Mouse (Mus musculus) heart, embryonic 12.5 days (tissue): ENCODE results near the gene Gm43517. TPM values are rescaled to one million over a fixed set of nuclear protein-coding genes. Genes with fewer than 3 reads are reported as not detected.

ENCODE experiments used
- ATAC-seq: fragments of 200-750 bp; cut with Nextera tagmentation; 2 replicates; pipeline ENCODE4 v1.8.0; 2017; ENCODE audit warnings: moderate TSS enrichment, moderate library complexity; ENCODE audit not compliant: insufficient number of reproducible peaks, low FRiP score
- H3K27ac ChIP-seq: fragments of 300-500 bp; sonication (generic); 2 replicates; pipeline ENCODE4 v1.5.1; 2016; ENCODE audit warnings: mild to moderate bottlenecking, moderate library complexity; ENCODE audit not compliant: poor library complexity, severe bottlenecking
- H3K27me3 ChIP-seq: fragments of 300-500 bp; sonication (generic); replicated peaks from 2 replicates; pipeline ENCODE4 v1.6.1; 2016; ENCODE audit warnings: mild to moderate bottlenecking, moderate library complexity
- H3K36me3 ChIP-seq: fragments of 300-500 bp; sonication (generic); 2 replicates; pipeline ENCODE4 v1.6.1; 2016; ENCODE audit warnings: mild to moderate bottlenecking, moderate library complexity
- H3K4me1 ChIP-seq: fragments of 300-500 bp; sonication (generic); replicated peaks from 2 replicates; pipeline ENCODE4 v1.6.1; 2016; ENCODE audit warnings: mild to moderate bottlenecking
- H3K4me2 ChIP-seq: fragments of 300-500 bp; sonication (generic); 2 replicates; pipeline ENCODE4 v1.6.1; 2016; ENCODE audit warnings: mild to moderate bottlenecking, moderate library complexity
- H3K4me3 ChIP-seq: fragments of 300-500 bp; sonication (generic); 2 replicates; pipeline ENCODE4 v1.5.1; 2016; ENCODE audit warnings: mild to moderate bottlenecking
- H3K9ac ChIP-seq: fragments of 300-500 bp; sonication (generic); 2 replicates; pipeline ENCODE4 v1.6.1; 2016; ENCODE audit warnings: mild to moderate bottlenecking, moderate library complexity
- H3K9me3 ChIP-seq: fragments of 300-500 bp; sonication (generic); replicated peaks from 2 replicates; pipeline ENCODE4 v1.6.1; 2016; ENCODE audit warnings: mild to moderate bottlenecking, moderate library complexity
- WGBS: fragments of 180-500 bp; shearing (Covaris S2); methylation state at CpG from one replicate; pipeline ENCODE4 v1.1.7; 2016; 5-methylcytosine and 5-hydroxymethylcytosine counted together
- polyA plus RNA-seq: library from polyadenylated mRNA; unstranded; fragments of >200 nt; fragmentation: Nextera tagmentation; extraction: Ambion mirVana; gene quantifications from 2 replicates; pipeline ENCODE4 v1.2.1, GENCODE M21; 2016

Gene Gm43517
- polyA plus RNA-seq, 1 experiment from 2014 or later, result not detected

- Histone ChIP-seq H3K27ac (no peak overlapping the region), H3K27me3 (peaks cover 65% of the 10 kb centered on the region), H3K4me3 (no peak overlapping the region), H3K4me1 (0 out of 2 replicates have a peak, but pooled peaks cover 5% of the 10 kb centered on the region), H3K9ac (no peak overlapping the region), H3K4me2 (no peak overlapping the region), H3K36me3 (no peaks in the 10 kb centered on the region), H3K9me3 (no peaks in the 10 kb centered on the region)
- 25% methylated on average over 1 of the region's 1 CpGs for WGBS
- ATAC-seq, result no peak
Measured at GRCm38 (mm10) chr12:49396776-49397175, 11.8 kb downstream of the Gm43517 start.

GRCm38 (mm10) chr12:49397443-49398162 lies 12.6 kb downstream of the Gm43517 start:
- Histone ChIP-seq H3K36me3 (no peaks in the 10 kb centered on the region), H3K27ac (no peak overlapping the region), H3K4me1 (0 out of 2 replicates have a peak, but pooled peaks cover 3% of the 10 kb centered on the region), H3K9ac (no peak overlapping the region), H3K4me3 (no peak overlapping the region), H3K9me3 (no peaks in the 10 kb centered on the region), H3K27me3 (peaks cover 61% of the 10 kb centered on the region), H3K4me2 (no peak overlapping the region)
- ATAC-seq, result no peak
- WGBS, result 18% methylated on average over 4 of the region's 4 CpGs

GRCm38 (mm10) chr12:49398163-49398540 lies 13.2 kb downstream of the Gm43517 start:
- ATAC-seq, result no peak
- Histone ChIP-seq H3K27me3 (peaks cover 62% of the 10 kb centered on the region), H3K4me2 (no peak overlapping the region), H3K4me3 (no peak overlapping the region), H3K4me1 (0 out of 2 replicates have a peak, but pooled peaks cover 3% of the 10 kb centered on the region), H3K9me3 (no peaks in the 10 kb centered on the region), H3K27ac (no peak overlapping the region), H3K36me3 (no peaks in the 10 kb centered on the region), H3K9ac (no peak overlapping the region)

GRCm38 (mm10) chr12:49398636-49399035 lies 13.7 kb downstream of the Gm43517 start:
- 0 out of 2 replicates have a peak, but pooled peaks cover 3% of the 10 kb centered on the region for H3K4me1 ChIP-seq
- no peak overlapping the region for H3K27ac ChIP-seq
- no peaks in the 10 kb centered on the region for H3K9me3 ChIP-seq
- no peak overlapping the region for H3K4me3 ChIP-seq
- peaks cover 64% of the 10 kb centered on the region for H3K27me3 ChIP-seq
- H3K4me2 ChIP-seq, result no peak overlapping the region
- no peak for ATAC-seq
- H3K9ac ChIP-seq, result no peak overlapping the region
- WGBS, result 21% methylated on average over 3 of the region's 3 CpGs
- no peaks in the 10 kb centered on the region for H3K36me3 ChIP-seq

GRCm38 (mm10) chr12:49399611-49400010 lies 14.6 kb downstream of the Gm43517 start:
- no peak overlapping the region for H3K27ac ChIP-seq
- no peak for ATAC-seq
- H3K9me3 ChIP-seq, result no peaks in the 10 kb centered on the region
- H3K36me3 ChIP-seq, result no peaks in the 10 kb centered on the region
- H3K27me3 ChIP-seq, result peaks cover 59% of the 10 kb centered on the region
- H3K9ac ChIP-seq, result no peak overlapping the region
- H3K4me2 ChIP-seq, result no peak overlapping the region
- 6% methylated on average over 1 of the region's 1 CpGs for WGBS
- no peak overlapping the region for H3K4me3 ChIP-seq
- H3K4me1 ChIP-seq, result 0 out of 2 replicates have a peak, but pooled peaks cover 3% of the 10 kb centered on the region

- H3K9me3 ChIP-seq, result no peaks in the 10 kb centered on the region
- no peak overlapping the region for H3K9ac ChIP-seq
- no peak overlapping the region for H3K27ac ChIP-seq
- H3K4me2 ChIP-seq, result no peak overlapping the region
- peaks cover 56% of the 10 kb centered on the region for H3K27me3 ChIP-seq
- no peak overlapping the region for H3K4me3 ChIP-seq
- H3K36me3 ChIP-seq, result no peaks in the 10 kb centered on the region
- ATAC-seq, result no peak
- 2% methylated on average over 9 of the region's 9 CpGs for WGBS
- 0 out of 2 replicates have a peak, but pooled peaks cover 3% of the 10 kb centered on the region for H3K4me1 ChIP-seq
Measured at GRCm38 (mm10) chr12:49400036-49400852, 15.3 kb downstream of the Gm43517 start.

GRCm38 (mm10) chr12:49400853-49401118 lies 15.8 kb downstream of the Gm43517 start:
- Histone ChIP-seq H3K9ac (no peak overlapping the region), H3K27ac (no peak overlapping the region), H3K36me3 (no peaks in the 10 kb centered on the region), H3K4me3 (peak overlapping the region; percentile 41), H3K4me2 (peak overlapping the region; percentile 81), H3K27me3 (peaks cover 54% of the 10 kb centered on the region), H3K4me1 (0 out of 2 replicates have a peak, but pooled peaks cover 3% of the 10 kb centered on the region), H3K9me3 (no peaks in the 10 kb centered on the region)
- WGBS, result under 1% methylated on average over 8 of the region's 8 CpGs
- ATAC-seq, result no peak

- ATAC-seq, result 0 out of 2 replicates have a peak, but pooled peaks have one; percentile 33
- under 1% methylated on average over 68 of the region's 68 CpGs for WGBS
- peak overlapping the region; percentile 41 for H3K4me3 ChIP-seq
- peak overlapping the region; percentile 81 for H3K4me2 ChIP-seq
- 0 out of 2 replicates have a peak, but pooled peaks cover 3% of the 10 kb centered on the region for H3K4me1 ChIP-seq
- peak overlapping the region; percentile 18; the same call in 1 of the 2 replicates for H3K9ac ChIP-seq
- H3K27ac ChIP-seq, result no peak overlapping the region
- H3K36me3 ChIP-seq, result no peaks in the 10 kb centered on the region
- no peaks in the 10 kb centered on the region for H3K9me3 ChIP-seq
- peaks cover 54% of the 10 kb centered on the region for H3K27me3 ChIP-seq
Measured at GRCm38 (mm10) chr12:49401119-49401795, 16.3 kb downstream of the Gm43517 start.

- peaks cover 52% of the 10 kb centered on the region for H3K27me3 ChIP-seq
- 2% methylated on average over 5 of the region's 5 CpGs for WGBS
Measured at GRCm38 (mm10) chr12:49401796-49402130, 16.8 kb downstream of the Gm43517 start.

GRCm38 (mm10) chr12:49409833-49410232 lies 24.9 kb downstream of the Gm43517 start:
- Histone ChIP-seq H3K9ac (no peak overlapping the region), H3K4me3 (no peak overlapping the region), H3K36me3 (no peaks in the 10 kb centered on the region), H3K27ac (no peak overlapping the region), H3K4me2 (no peak overlapping the region), H3K27me3 (peaks cover 9% of the 10 kb centered on the region; the same call in 1 of the 2 replicates), H3K4me1 (no peaks in the 10 kb centered on the region), H3K9me3 (no peaks in the 10 kb centered on the region)
- 68% methylated on average over 2 of the region's 2 CpGs for WGBS
- no peak for ATAC-seq

More at GRCm38 (mm10) chr12:49401796-49402130, 16.8 kb downstream of the Gm43517 start:
- Histone ChIP-seq H3K9ac (0 out of 2 replicates have a peak overlapping the region, but pooled peaks have one; percentile 18), H3K36me3 (no peaks in the 10 kb centered on the region), H3K4me1 (0 out of 2 replicates have a peak, but pooled peaks cover 3% of the 10 kb centered on the region), H3K4me3 (peak overlapping the region; percentile 41), H3K4me2 (peak overlapping the region; percentile 81), H3K9me3 (no peaks in the 10 kb centered on the region), H3K27ac (no peak overlapping the region)
- no peak for ATAC-seq

- no peaks in the 10 kb centered on the region for H3K4me1 ChIP-seq
- H3K27me3 ChIP-seq, result no peaks in the 10 kb centered on the region
- no peak overlapping the region for H3K9ac ChIP-seq
- no peaks in the 10 kb centered on the region for H3K36me3 ChIP-seq
- no peaks in the 10 kb centered on the region for H3K9me3 ChIP-seq
- ATAC-seq, result no peak
- 72% methylated on average over 3 of the region's 3 CpGs for WGBS
- no peak overlapping the region for H3K4me2 ChIP-seq
- H3K27ac ChIP-seq, result no peak overlapping the region
- no peak overlapping the region for H3K4me3 ChIP-seq
Measured at GRCm38 (mm10) chr12:49417963-49418362, 33.0 kb downstream of the Gm43517 start.
